Comparison of ENCODE assay signal across 9 mouse cellular contexts in the genomic region with DNA sequence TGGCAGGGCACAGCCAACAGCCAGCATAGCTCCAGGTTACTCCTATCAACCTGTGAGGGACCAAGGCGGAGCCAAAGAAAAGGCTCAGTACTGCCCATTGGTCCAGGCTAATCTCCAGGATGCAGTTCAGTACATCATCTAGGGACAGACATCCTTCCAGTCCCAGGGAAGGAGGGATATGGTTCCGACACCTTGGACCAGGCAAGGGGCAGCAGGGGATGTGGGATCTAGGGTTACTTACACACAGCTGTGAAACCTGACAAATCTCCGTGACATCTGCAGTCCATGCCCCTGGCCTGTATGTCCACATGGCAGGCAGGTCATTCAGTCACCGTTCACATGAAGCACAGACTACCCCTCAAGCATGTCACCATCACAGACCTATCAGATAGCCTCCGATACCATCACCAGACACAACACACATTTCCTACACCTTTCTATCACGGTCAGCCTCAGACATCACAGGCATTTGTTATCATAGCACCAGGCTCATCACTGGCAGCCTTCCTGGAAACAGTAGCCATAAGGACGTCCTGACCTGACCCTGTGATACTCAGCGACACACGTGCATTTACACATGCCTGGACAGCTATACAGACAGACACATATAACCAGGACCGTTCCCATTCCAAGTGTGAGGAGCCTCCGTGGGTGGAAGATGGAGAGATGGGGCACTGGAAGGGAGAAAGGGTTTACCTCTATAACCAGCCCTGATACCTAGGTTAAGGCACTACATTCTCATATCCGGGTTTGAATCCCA. TPM values are rescaled to one million over a fixed set of nuclear protein-coding genes. Genes with fewer than 3 reads are reported as not detected.
DNase-seq lines count a peak whose midpoint lies in the region; ATAC-seq and TF ChIP-seq lines count a peak whose summit lies in the region.
"Had no signal": no experiment of that assay in that cellular context is flagged by ENCODE, and none has a peak within 500 bp of the region (broad histone marks: within the 10 kb centered on the region; RNA-seq: fewer than 3 reads in every experiment).

No protein-coding gene starts in this region.

- DNase-seq in kidney, postnatal 0 days (ENCODE audit: low spot score): no peak
- DNase-seq in kidney, adult 18-20 months: no peak
- peak; percentile 55 for DNase-seq in intestine, embryonic 14.5 days (ENCODE audit: low spot score)
- no peak for DNase-seq in gastrocnemius, postnatal 25 days
- no peak for DNase-seq in right cerebral cortex, adult 18-20 months

- H3K36me3 ChIP-seq in kidney, postnatal 0 days (ENCODE audit: insufficient read depth, low read length): no peaks in the 10 kb centered on the region
- H3K36me3 ChIP-seq in intestine, embryonic 14.5 days (ENCODE audit: control insufficient read depth, insufficient read depth, low read length): peaks cover 9% of the 10 kb centered on the region; the same call in 1 of the 2 replicates
- H3K36me3 ChIP-seq in neural tube, embryonic 12.5 days: no peaks in the 10 kb centered on the region

- H3K9me3 ChIP-seq in kidney, postnatal 0 days (replicated peaks; ENCODE audit: low read length): no peaks in the 10 kb centered on the region
- no peaks in the 10 kb centered on the region for H3K9me3 ChIP-seq in intestine, embryonic 14.5 days (ENCODE audit: control insufficient read depth, low read length)
- H3K9me3 ChIP-seq in neural tube, embryonic 12.5 days: no peaks in the 10 kb centered on the region

- H3K27ac ChIP-seq in kidney, postnatal 0 days: no peak overlapping the region
- H3K27ac ChIP-seq in embryonic fibroblast, embryonic 13.5 days (ENCODE audit: insufficient read depth, low read length): peak overlapping the region; percentile 95
- H3K27ac ChIP-seq in intestine, embryonic 14.5 days (ENCODE audit: low read depth): no peak overlapping the region
- H3K27ac ChIP-seq in neural tube, embryonic 12.5 days: no peak overlapping the region

- peak overlapping the region; percentile 85 for H3K4me3 ChIP-seq in kidney, postnatal 0 days (replicated peaks; ENCODE audit: low read depth, low read length)
- H3K4me3 ChIP-seq in embryonic fibroblast, embryonic 13.5 days (ENCODE audit: insufficient read depth, low read length): peak overlapping the region; percentile 65
- peak overlapping the region; percentile 78 for H3K4me3 ChIP-seq in intestine, embryonic 14.5 days (ENCODE audit: low read depth, low read length)
- 0 out of 2 replicates have a peak overlapping the region, but pooled peaks have one; percentile 49 for H3K4me3 ChIP-seq in neural tube, embryonic 12.5 days

- no peak for TF ChIP-seq CTCF in kidney, postnatal 0 days (IDR thresholded peaks at IDR 0.05; ENCODE audit: low read depth)
- TF ChIP-seq CTCF in embryonic fibroblast, embryonic 13.5 days (IDR thresholded peaks at IDR 0.05; ENCODE audit: borderline replicate concordance, insufficient read depth, low read length): no peak

- peak overlapping the region; percentile 87 for H3K4me2 ChIP-seq in kidney, postnatal 0 days (ENCODE audit: low read length)
- H3K4me2 ChIP-seq in intestine, embryonic 14.5 days (ENCODE audit: low read length): peak overlapping the region; percentile 66
- H3K4me2 ChIP-seq in neural tube, embryonic 12.5 days (replicated peaks): peak overlapping the region; percentile 74

- 0 out of 2 replicates have a peak, but pooled peaks have one; percentile 16 for TF ChIP-seq POLR2A in embryonic fibroblast, embryonic 13.5 days (IDR thresholded peaks at IDR 0.05; ENCODE audit: low read depth, low read length)

- WGBS in kidney, postnatal 0 days: 51% methylated on average over 12 of the region's 12 CpGs
- 56% methylated on average over 12 of the region's 12 CpGs for WGBS in intestine, embryonic 14.5 days
- WGBS in neural tube, embryonic 12.5 days: 69% methylated on average over 12 of the region's 12 CpGs

- H3K27me3 ChIP-seq in kidney, postnatal 0 days (ENCODE audit: insufficient read depth, low read length): no peaks in the 10 kb centered on the region
- no peaks in the 10 kb centered on the region for H3K27me3 ChIP-seq in intestine, embryonic 14.5 days (replicated peaks; ENCODE audit: control insufficient read depth, insufficient read depth, low read length)
- H3K27me3 ChIP-seq in neural tube, embryonic 12.5 days (replicated peaks): peaks cover 38% of the 10 kb centered on the region

- ATAC-seq in kidney, postnatal 0 days (replicated peaks; ENCODE audit: low FRiP score, low read depth): no peak
- ATAC-seq in intestine, embryonic 14.5 days (replicated peaks; ENCODE audit: low FRiP score, low TSS enrichment, low read depth): no peak
- ATAC-seq in neural tube, embryonic 12.5 days (ENCODE audit: low FRiP score, low read depth): no peak
- no peak for ATAC-seq in cerebellum, adult (ENCODE audit: insufficient number of reproducible peaks, low FRiP score, low TSS enrichment)

- H3K4me1 ChIP-seq in kidney, postnatal 0 days (replicated peaks; ENCODE audit: insufficient read depth, low read length): peaks cover 20% of the 10 kb centered on the region
- peaks cover 3% of the 10 kb centered on the region; the same call in 1 of the 2 replicates for H3K4me1 ChIP-seq in embryonic fibroblast, embryonic 13.5 days (ENCODE audit: control insufficient read depth, insufficient read depth, low read length)
- peaks cover 18% of the 10 kb centered on the region for H3K4me1 ChIP-seq in intestine, embryonic 14.5 days (replicated peaks; ENCODE audit: control insufficient read depth, insufficient read depth, low read length)
- H3K4me1 ChIP-seq in neural tube, embryonic 12.5 days: peaks cover 7% of the 10 kb centered on the region; the same call in 1 of the 2 replicates

- H3K9ac ChIP-seq in kidney, postnatal 0 days (ENCODE audit: low read depth, low read length): peak overlapping the region; percentile 89
- peak overlapping the region; percentile 91 for H3K9ac ChIP-seq in intestine, embryonic 14.5 days (ENCODE audit: low read length)
- H3K9ac ChIP-seq in neural tube, embryonic 12.5 days: no peak overlapping the region

RNA-seq across cellular contexts. Expression of a gene that starts 1.2 kb away (rescaled TPM):
- 19.8 and 23.7 TPM in 2 replicates for polyA plus RNA-seq in kidney, postnatal 0 days (2015; fragmentation: Nextera tagmentation; extraction: Ambion mirVana)
- polyA plus RNA-seq in embryonic fibroblast, embryonic 13.5 days (2011; ENCODE audit: insufficient read length, low read depth, missing spikeins): 60.2 and 82.1 TPM in 2 replicates
- polyA plus RNA-seq in intestine, embryonic 14.5 days (2014; fragmentation: Nextera tagmentation; extraction: Ambion mirVana): 27.8 and 28.6 TPM in 2 replicates
- polyA plus RNA-seq in neural tube, embryonic 12.5 days (2016; fragmentation: Nextera tagmentation; extraction: Ambion mirVana): 11.8 and 13.9 TPM in 2 replicates
- total RNA-seq in gastrocnemius, postnatal 25 days (2021): 10 to 100 TPM; 11.5 to 14.4 TPM

RNA-seq across cellular contexts. Expression of a gene that starts 14.5 kb away (rescaled TPM):
- polyA plus RNA-seq in kidney, postnatal 0 days (2015; fragmentation: Nextera tagmentation; extraction: Ambion mirVana): not detected in 2 replicates
- polyA plus RNA-seq in embryonic fibroblast, embryonic 13.5 days (2011; ENCODE audit: insufficient read length, low read depth, missing spikeins): not detected in 2 replicates
- polyA plus RNA-seq in intestine, embryonic 14.5 days (2014; fragmentation: Nextera tagmentation; extraction: Ambion mirVana): not detected in 2 replicates
- not detected in 2 replicates for polyA plus RNA-seq in neural tube, embryonic 12.5 days (2016; fragmentation: Nextera tagmentation; extraction: Ambion mirVana)
- not detected for total RNA-seq in gastrocnemius, postnatal 25 days (2021)
- total RNA-seq: heart, postnatal 10 days had no signal

RNA-seq across cellular contexts. Expression of a gene that starts 21.5 kb away (rescaled TPM):
- 0.45 and 0.50 TPM in 2 replicates for polyA plus RNA-seq in kidney, postnatal 0 days (2015; fragmentation: Nextera tagmentation; extraction: Ambion mirVana)
- 2.3 and 3.9 TPM in 2 replicates for polyA plus RNA-seq in embryonic fibroblast, embryonic 13.5 days (2011; ENCODE audit: insufficient read length, low read depth, missing spikeins)
- 1.2 and 1.4 TPM in 2 replicates for polyA plus RNA-seq in intestine, embryonic 14.5 days (2014; fragmentation: Nextera tagmentation; extraction: Ambion mirVana)
- polyA plus RNA-seq in neural tube, embryonic 12.5 days (2016; fragmentation: Nextera tagmentation; extraction: Ambion mirVana): 0.85 and 0.98 TPM in 2 replicates
- total RNA-seq in gastrocnemius, postnatal 25 days (2021): under 1 TPM; 0.46 to 0.80 TPM

RNA-seq across cellular contexts. Expression of a gene that starts 26.4 kb away (rescaled TPM):
- 59.7 and 63.1 TPM in 2 replicates for polyA plus RNA-seq in kidney, postnatal 0 days (2015; fragmentation: Nextera tagmentation; extraction: Ambion mirVana)
- 27.1 and 30.5 TPM in 2 replicates for polyA plus RNA-seq in embryonic fibroblast, embryonic 13.5 days (2011; ENCODE audit: insufficient read length, low read depth, missing spikeins)
- polyA plus RNA-seq in intestine, embryonic 14.5 days (2014; fragmentation: Nextera tagmentation; extraction: Ambion mirVana): 64.2 and 64.8 TPM in 2 replicates
- 27.9 and 30.7 TPM in 2 replicates for polyA plus RNA-seq in neural tube, embryonic 12.5 days (2016; fragmentation: Nextera tagmentation; extraction: Ambion mirVana)
- 10 to 100 TPM; 19.1 to 22.1 TPM for total RNA-seq in gastrocnemius, postnatal 25 days (2021)

RNA-seq across cellular contexts. Expression of a gene that starts 26.5 kb away (rescaled TPM):
- 11.7 and 15.5 TPM in 2 replicates for polyA plus RNA-seq in kidney, postnatal 0 days (2015; fragmentation: Nextera tagmentation; extraction: Ambion mirVana)
- polyA plus RNA-seq in embryonic fibroblast, embryonic 13.5 days (2011; ENCODE audit: insufficient read length, low read depth, missing spikeins): 13.4 and 17.4 TPM in 2 replicates
- polyA plus RNA-seq in intestine, embryonic 14.5 days (2014; fragmentation: Nextera tagmentation; extraction: Ambion mirVana): 18.3 and 18.7 TPM in 2 replicates
- polyA plus RNA-seq in neural tube, embryonic 12.5 days (2016; fragmentation: Nextera tagmentation; extraction: Ambion mirVana): 17.9 and 19.6 TPM in 2 replicates
- 10 to 100 TPM in 1 of 2 experiments, 1 to 10 TPM in 1; 8.7 to 10.6 TPM for total RNA-seq in gastrocnemius, postnatal 25 days (2021)
